Mouse (Mus musculus) layer of hippocampus, postnatal 25 days (tissue): ENCODE measurements at regions not wholly inside any gene's neighbourhood (a gene's known extent, or its start where the extent isn't known, plus 50 kb on each side); places are given as distances from the start of the nearest gene placed in this dataset.

Source experiments
- DNase-seq, 2 experiments: peaks; one replicate each; pipeline ENCODE4 v3.0.0; 2022; ENCODE audit warnings: mixed read lengths in 2 of 2, low spot score in 1 of 2; ENCODE audit errors: extremely low spot score in 1 of 2

DNA sequence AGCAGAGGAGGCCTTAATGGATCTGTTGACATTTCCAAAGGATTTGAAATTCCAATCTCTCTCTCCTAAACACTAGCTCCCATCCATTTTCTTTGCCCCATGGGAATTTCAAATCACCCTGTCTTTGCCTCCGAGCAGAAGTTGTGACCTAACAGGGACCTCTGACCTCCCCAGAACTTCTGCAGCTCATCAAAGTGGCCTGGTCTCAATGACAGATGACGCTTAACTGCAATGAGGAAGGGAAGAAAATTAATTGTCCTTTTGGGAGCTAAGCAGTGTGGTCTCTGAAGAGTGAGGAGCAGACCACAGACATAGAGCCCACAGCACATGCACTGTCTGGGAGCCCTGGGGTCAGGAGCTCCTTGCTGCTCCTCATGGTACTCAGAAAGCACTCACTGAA is 155.3 kb downstream of the Tox3 start:
- no peak for DNase-seq

DNA sequence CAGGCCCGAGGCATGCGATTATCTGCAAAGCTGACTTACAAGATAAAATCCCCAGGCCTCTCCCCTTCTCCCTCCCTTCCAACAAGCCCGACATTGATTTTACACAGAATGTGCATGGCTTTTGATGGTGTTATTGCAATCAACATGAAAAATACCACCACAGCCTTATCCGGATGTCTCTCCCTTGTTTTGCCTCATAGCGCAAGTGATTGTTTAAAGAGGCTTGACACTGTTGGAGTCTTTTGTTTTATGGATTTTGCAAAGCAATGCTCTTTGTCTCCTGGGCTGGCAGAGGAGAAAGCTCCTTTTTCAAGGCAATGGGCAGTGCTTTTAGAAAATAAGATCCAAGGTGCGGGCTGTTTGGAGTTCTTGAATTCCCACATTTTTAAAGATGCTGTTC is 165.3 kb downstream of the Tox3 start:
- no peak for DNase-seq

DNA sequence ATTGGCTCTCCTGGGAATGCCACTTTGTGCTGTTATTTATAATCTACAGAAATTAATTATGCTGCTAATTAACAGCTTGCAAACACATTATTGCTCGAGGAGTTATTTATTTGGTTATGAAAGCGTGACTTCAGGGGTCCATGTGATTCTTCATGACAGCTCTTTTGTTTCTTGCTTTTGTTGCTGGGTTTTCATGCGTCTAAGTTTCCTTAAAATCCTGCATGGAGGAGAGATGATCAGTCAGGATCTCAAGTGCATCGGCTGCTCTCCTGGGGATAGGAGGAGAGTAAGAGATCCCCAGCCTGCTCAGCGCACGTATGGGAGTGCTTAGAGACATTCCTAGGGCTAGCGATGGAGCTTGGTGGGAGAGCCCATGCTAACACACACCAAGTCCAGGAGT is 171.4 kb downstream of the Tox3 start:
- DNase-seq = no peak

DNA sequence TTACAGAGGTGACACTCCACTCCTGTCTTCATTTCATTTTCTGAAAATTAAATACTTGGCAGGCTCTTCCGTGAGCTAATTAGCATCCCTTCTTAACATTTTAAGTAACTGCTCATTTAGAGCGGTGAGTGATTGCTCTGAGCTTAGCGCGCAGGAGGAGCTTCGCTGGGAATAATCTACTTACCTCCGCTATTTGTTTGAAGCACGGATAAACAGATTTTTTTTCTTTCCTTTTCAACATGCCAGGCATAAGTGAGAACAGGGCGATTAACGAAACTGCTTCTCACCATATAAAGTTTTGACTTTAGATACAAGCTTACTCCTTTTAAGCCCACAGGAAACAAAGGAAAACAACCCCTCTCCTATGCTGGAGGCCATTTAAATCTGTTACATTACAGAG is 171.8 kb downstream of the Tox3 start:
- DNase-seq = no peak

DNA sequence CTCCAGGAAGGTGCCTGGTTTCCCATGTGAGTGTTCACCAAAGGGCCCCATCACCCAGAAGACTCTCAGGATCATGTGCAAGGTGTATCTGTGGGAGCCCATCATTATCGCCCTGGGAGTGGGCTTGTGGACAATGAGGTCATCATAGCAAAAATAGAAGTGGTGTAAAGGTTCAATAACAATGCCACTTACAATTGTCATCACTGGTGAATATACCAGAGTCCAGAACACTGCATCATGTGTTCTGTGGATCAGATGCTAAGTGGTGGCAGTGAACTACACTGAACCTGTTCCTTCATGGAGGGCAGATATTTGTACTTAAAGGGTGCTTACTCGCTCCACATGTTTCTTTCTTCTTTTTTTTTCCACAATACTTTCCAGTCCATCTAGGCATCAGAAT is 181.5 kb downstream of the Tox3 start:
- no peak for DNase-seq

DNA sequence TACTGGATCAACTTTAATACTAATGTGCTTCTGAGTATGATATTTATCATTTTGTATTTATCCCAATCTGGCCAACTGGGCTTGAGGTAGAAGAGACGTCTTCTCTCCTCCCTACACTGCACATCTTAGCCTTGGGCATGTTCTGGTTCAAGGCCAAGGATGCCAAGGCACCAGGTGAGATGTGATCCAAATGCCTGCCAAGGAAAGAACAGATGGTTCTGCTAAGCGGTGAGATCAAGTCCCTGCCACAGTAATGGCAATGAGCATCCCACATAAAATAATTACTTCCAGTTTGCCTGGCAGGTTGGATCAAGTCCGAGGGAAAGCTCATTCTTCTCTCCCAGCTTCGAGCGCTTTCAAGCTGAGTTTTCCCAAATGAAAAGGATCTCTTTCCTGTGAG is 196.7 kb downstream of the Tox3 start:
- no peak for DNase-seq

DNA sequence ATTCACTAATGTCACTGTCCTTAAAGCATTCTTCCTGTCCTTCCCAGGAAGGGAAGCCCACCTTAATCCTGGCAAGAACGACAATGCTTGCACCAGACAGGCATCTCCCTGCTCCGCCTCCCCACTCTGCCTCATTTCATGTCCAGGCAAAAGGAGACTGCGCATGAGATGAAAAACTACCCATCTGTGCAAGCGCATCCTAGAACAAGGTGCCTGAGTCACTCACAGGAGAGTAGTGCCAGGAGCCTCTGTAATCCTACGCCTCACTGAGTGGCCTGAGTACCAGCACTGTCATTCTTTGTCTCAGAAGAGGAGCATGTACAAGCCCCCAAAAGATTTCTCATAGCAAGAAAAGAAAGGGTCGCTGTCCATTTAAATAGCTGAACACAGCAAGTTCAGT is 198.2 kb downstream of the Tox3 start:
- DNase-seq = no peak

DNA sequence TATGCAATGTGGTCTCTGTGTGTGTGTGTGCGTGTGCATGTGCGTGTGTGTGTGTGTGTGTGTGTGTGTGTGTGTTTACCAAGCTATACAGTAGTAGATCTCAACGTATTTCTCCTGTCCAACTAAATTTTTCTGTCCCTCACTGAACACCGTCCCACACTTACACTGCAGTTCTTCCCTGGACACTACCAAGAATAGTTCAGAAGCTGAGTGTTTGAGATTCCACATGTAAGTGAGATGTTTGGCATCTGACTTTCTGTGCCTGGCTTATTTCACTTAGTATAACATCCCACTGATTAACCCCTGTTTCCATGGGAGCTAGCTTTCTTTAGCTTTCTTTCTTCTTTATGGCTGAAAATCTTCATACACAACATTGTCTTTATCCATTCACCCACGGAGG is 213.5 kb downstream of the Tox3 start:
- DNase-seq = no peak

DNA sequence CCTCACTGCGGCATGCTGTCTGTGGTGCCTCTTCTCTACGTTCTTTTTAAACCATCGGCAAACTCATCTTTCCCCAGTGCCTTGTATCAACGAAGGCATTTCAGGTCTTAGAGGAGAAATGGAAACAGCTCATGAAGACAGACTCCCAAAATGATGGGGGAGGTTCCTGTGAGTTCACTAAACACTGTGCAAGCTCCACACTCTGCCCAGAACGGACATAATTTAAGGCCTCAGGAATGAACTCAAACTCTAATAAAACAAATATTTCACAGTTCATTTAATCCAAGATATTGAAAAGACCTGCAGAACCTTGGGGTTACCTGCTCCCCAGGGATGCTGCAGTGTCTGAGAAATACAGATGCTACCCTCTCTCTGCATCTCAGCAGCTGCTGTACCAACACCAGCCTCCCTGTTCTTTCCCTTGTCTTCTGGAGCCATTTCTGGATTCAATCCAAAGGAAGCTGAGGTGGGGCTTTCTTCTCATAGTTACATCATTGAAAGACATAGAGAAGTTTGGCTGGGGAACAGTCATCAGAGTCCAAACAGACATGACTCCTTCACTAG is 217.4 kb downstream of the Tox3 start:
- no peak for DNase-seq

DNA sequence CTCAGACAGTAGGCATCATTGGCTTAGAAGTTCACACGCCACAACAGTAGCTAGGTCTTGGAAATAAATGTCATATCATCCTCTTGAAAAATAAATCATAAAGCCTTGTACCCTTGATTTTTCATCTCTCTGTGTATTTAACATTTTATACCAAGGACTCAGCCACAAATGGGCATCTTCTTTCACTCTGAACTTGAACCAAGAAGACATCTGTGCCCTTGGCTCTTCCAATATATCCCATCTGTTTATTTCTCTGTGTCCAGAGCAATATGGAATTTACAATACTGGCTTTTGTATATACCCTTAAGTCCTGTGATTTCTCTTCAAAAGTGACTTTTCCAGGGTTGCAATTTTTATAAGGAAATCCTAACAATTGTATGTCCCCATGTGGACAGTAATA is 222.7 kb downstream of the Tox3 start:
- no peak for DNase-seq

DNA sequence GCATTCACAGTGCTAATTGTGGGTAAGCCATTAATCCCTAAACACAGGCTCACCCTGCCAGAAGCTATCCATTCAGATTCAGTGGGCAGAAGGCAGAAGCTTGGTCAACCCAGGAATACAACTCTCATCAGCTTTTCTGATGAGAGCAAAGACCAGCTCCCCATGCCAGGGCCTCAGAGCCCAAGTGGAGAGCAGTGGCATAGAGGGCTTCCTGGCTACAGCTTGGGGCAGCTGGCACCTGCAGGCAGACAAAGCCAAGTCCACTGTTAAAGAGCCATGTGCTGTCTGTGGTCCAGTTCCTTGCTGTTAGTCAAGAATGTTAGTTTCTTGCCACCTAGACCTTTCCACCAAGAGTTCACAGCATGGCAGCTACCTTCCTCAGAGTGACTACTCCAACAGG is 225.0 kb downstream of the Tox3 start:
- no peak for DNase-seq

DNA sequence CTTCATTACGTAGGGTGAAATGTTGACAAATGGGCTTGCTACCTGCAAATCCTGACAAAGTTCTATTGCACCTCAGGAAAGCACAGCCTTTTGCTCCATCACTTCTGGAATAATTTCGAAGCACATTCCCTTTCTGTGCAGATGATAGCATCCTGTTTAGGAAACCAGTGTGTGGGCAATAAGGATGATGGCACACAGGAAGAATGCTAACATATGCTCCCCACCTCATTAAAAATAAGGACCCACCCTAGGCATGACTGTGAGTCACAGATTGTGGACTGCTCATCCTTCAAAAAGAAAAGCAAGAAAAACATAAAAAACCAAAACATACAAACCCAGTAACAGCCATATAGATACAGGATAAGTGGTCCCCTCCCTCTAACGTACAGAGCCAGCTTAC is 226.2 kb downstream of the Tox3 start:
- DNase-seq = no peak

DNA sequence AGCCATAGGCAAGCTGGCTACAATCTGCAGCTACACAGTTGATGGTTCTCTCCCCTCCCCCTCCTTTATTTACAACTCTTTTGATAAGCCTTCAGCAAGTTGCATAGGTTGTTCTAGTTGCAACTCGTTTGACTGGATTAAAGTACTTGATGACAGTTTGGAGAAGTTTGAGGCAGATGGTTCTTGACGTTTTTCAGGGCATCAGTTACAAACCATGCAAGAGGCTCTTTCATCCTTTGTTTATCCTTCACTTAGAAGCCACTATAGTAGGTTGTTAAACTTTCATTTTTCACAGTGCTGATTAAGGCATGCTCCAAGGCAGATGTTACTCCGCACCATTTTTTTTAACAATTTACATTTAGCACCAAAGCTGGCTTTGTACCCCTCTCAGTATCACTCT is 227.1 kb downstream of the Tox3 start:
- DNase-seq = no peak

DNA sequence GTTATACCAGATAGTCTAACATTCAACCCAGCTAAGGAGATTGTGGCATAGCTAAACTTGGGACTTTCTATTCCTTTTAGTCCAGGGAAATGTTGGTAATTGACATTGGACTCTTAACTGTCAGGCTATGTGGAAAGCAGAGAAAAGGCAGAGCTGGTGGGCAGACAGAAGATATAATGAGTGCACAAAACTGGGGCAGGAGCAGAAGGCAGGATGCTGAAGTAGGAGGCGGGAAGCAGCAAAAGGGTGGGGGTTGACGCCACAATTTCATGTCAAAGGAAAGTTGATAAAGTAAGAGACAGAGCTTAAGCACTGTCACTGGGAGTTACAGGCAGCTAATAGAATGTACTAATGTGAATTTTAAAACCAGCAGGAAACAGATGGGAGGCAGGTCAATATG is 232.7 kb downstream of the Tox3 start:
- DNase-seq = no peak

DNA sequence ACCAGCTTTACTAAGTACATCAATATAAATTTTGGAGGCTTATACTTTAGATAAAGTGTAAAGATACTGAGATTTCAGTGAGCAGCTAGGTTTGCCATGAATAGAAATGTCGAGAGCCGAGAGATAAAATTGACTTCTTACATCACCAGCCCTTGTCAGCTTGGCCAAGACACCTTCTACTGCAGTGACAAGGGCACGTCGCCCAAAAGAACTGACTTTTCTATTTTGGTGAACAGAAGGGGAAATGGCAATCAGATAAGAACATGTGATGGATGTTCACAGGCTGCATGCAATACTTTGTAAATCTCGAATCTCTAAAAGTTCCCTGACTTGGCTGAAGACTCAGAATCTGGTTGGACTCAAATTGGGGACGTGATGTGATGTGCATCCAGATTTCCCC is 247.6 kb downstream of the Tox3 start:
- DNase-seq = no peak

DNA sequence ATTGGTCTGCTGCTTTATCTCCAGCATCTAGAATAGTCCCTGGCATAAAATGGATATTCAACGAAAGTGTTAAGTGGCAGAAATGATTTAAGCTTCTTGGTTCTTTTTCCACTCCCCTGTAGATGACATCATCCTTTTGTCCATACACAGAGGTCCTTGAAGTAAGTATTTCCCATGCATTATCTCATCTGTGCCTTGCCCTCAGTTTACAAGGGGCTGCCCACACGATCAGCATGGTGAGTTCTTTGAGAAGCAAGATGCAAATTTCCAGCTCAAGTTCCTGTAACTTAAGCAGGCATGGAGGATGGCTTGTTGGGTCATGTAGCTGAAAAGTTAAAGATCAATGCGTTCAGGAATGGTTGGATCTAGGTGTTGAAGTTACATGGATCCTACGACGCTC is 265.5 kb downstream of the Tox3 start:
- no peak for DNase-seq

DNA sequence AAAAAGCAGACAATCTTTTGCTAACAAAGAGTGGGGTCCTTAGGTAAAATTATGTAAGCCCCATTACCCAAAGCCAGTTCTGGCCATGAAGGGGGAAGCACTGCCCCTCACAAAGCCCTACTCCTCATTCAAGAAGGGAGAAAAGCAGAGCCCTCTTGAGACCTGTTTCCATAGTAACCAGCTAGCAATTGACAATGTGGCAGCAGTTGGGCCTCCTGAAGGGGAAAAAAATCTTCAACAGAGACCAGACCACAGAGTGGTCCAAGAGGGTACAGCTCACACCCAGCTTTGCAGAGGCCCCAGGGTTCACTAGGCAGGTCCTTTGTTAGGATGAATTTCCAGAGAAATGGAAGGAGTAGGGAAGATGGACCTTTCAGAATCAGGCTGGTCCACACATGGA is 271.8 kb downstream of the Tox3 start:
- DNase-seq = no peak

DNA sequence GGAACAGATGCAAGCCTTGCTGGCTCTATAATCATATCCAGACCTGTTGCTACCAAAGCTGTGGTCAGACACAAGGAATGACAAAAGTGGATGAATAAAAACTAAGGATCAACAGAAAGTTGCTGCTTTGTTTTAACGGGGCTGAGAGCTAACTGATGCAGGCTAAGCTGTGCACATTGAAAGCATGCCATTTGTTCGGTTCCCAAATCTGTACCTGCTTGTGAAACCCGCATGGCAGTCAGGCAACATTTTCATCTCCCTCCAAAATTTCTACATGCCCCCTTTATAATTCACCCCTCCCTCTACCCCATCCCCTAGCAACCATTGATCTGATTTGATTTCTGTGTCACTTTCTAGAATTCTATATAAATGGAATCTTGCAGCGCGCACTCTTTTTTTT is 272.3 kb downstream of the Tox3 start:
- no peak for DNase-seq

DNA sequence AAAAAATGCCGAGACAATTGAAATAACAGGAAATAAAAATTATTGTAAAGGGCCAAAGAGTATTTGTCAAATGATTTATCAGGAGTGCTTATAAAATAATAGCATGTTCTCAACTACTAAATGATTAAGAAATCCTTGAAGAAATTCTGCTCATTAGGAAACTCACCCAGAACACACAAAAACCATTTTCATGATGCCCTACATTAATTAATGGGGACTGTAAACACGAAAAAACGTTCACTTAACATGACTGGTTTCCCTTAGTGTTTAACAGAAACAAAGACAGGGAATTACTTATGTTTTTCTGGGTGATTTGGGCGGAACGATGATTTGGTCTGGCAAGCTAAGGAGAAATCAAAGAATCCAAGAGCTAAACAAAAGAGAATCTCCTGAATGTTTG is 278.1 kb downstream of the Tox3 start:
- no peak for DNase-seq

DNA sequence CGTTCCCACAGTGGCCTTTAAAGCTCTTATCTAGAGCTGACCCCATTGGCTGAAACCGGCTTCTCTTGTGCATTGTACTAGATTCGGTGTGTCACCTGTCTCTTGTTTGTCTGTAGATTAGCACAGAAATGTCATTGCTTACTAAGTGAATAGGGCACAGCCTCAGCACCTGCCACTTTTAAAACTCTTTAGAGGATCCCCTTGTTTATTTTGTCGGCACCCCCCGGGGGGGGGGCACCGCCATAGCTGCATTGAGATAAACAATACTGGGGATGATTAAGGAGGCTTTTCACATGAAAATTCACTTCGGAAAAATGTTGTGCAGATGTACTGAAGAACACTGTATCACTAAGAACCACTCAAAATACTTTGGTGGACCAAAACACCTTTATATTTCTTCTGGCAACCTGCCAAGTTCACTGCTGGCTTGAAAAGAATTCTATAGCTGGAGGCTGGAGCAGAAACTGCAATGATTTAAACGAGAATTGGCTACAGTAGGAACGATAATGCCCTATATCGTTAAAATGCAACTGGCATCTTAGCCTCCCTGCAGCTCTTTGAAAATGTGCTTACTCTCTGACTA is 278.6 kb downstream of the Tox3 start:
- DNase-seq = no peak

DNA sequence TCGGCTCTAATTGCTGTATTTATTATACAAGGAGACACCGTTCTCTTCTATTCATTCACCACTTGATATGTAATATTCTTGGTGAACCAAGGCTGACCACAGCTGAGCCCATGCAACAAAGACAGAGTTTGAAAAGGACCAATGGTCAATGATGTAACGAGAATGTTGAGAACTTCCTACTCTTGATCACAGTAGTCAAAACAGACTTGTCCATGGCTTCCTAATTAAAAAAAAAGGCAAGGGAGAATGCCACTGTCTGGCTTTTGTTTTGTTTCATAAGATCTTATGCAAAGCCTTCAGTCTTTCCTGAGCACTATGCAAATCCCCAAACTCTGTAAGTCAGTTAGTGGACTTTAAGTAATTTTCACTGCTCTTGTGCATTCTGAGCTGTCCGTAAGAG is 279.7 kb downstream of the Tox3 start:
- no peak for DNase-seq

DNA sequence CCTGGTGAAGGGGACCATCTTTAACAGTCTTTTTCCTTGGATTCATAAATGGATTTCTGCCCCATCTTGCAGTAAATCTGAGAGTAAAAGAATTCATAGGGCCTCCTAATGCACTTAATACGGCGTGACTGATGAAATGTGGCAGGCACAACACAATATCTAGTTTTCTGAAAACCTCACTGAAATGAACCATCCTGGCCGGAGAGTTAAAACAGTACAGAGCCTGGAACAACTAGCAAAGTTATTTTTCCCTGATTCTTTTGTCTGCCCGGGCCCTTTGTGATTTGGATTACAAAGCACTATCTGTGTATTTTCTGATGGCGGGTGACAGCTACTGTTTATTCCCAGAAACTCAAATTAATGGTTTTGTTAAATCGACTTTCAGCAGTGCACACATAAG is 283.8 kb downstream of the Tox3 start:
- no peak for DNase-seq

DNA sequence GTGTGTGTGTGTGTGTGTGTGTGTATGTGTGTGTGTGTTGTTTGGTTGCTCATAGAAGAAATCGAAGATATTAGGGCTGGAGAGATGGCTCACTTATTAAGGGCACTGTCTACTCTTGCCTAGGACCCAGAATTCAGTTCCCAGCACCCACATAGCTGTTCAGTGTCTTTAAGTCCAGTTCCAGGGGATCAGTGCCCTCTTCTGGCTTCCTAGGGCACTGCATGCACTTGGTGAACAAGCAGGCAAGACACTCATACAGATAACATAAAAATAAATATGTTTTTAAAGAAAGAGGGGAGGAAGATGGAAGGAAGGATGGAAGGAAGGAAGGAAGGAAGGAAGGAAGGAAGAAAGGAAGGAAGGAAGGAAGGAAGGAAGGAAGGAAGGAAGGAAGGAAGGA is 284.9 kb downstream of the Tox3 start:
- no peak for DNase-seq
